Mouse (Mus musculus) embryonic facial prominence, embryonic 13.5 days (tissue): ENCODE results near the gene 2810408A11Rik. TPM values are rescaled to one million over a fixed set of nuclear protein-coding genes. Genes with fewer than 3 reads are reported as not detected.

ENCODE experiments used
- ATAC-seq: fragments of 200-750 bp; cut with Nextera tagmentation; 2 replicates; pipeline ENCODE4 v1.8.0; 2017; ENCODE audit warnings: low read depth; ENCODE audit not compliant: insufficient number of reproducible peaks, insufficient read depth, low FRiP score, low TSS enrichment
- H3K27ac ChIP-seq: fragments of 300-500 bp; sonication (generic); 2 replicates; pipeline ENCODE4 v1.5.1; 2015; ENCODE audit warnings: moderate library complexity, mild to moderate bottlenecking, inconsistent platforms
- H3K27me3 ChIP-seq: fragments of 300-500 bp; sonication (generic); 2 replicates; pipeline ENCODE4 v1.6.1; 2015; ENCODE audit warnings: mild to moderate bottlenecking, inconsistent platforms
- H3K36me3 ChIP-seq: fragments of 300-500 bp; sonication (generic); 2 replicates; pipeline ENCODE4 v1.6.1; 2015; ENCODE audit warnings: mild to moderate bottlenecking, inconsistent platforms
- H3K4me1 ChIP-seq: fragments of 300-500 bp; sonication (generic); 2 replicates; pipeline ENCODE4 v1.6.1; 2015; ENCODE audit warnings: inconsistent platforms
- H3K4me2 ChIP-seq: fragments of 300-500 bp; sonication (generic); 2 replicates; pipeline ENCODE4 v1.6.1; 2015; ENCODE audit warnings: moderate library complexity, mild to moderate bottlenecking, inconsistent platforms
- H3K4me3 ChIP-seq: fragments of 300-500 bp; sonication (generic); 2 replicates; pipeline ENCODE4 v1.5.1; 2015; ENCODE audit warnings: mild to moderate bottlenecking, inconsistent platforms
- H3K9ac ChIP-seq: fragments of 300-500 bp; sonication (generic); 2 replicates; pipeline ENCODE4 v1.6.1; 2015; ENCODE audit warnings: mild to moderate bottlenecking, inconsistent platforms
- H3K9me3 ChIP-seq: fragments of 300-500 bp; sonication (generic); 2 replicates; pipeline ENCODE4 v1.6.1; 2016; ENCODE audit warnings: inconsistent platforms
- WGBS: fragments of 180-500 bp; shearing (Covaris S2); methylation state at CpG from one replicate; pipeline ENCODE4 v1.1.7; 2015; ENCODE audit warnings: mixed read lengths; 5-methylcytosine and 5-hydroxymethylcytosine counted together
- polyA plus RNA-seq: library from polyadenylated mRNA; unstranded; fragments of >200 nt; fragmentation: Nextera tagmentation; extraction: Ambion mirVana; gene quantifications from 2 replicates; pipeline ENCODE4 v1.2.1, GENCODE M21; 2015

2810408A11Rik gene
- polyA plus RNA-seq, 1 experiment from 2014 or later: 15.6 TPM

- H3K4me2 ChIP-seq: 0 out of 2 replicates have a peak overlapping the region, but pooled peaks have one; percentile 100
- H3K36me3 ChIP-seq: peaks cover 10% of the 10 kb centered on the region
- ATAC-seq: no peak
- peaks cover 37% of the 10 kb centered on the region for H3K4me1 ChIP-seq
- WGBS: 60% methylated on average over 5 of the region's 5 CpGs
- H3K9me3 ChIP-seq: no peaks in the 10 kb centered on the region
- peaks cover 20% of the 10 kb centered on the region for H3K27me3 ChIP-seq
- H3K9ac ChIP-seq: 0 out of 2 replicates have a peak overlapping the region, but pooled peaks have one; percentile 52
- no peak overlapping the region; the same call in 1 of the 2 replicates for H3K27ac ChIP-seq
- no peak overlapping the region for H3K4me3 ChIP-seq
These were observed 37.0 kb upstream of the 2810408A11Rik start for GRCm38 (mm10) chr11:69937834-69938233.

- Histone ChIP-seq H3K27ac (no peak overlapping the region; the same call in 1 of the 2 replicates), H3K9me3 (no peaks in the 10 kb centered on the region), H3K27me3 (peaks cover 20% of the 10 kb centered on the region), H3K36me3 (peaks cover 5% of the 10 kb centered on the region), H3K4me1 (peaks cover 37% of the 10 kb centered on the region), H3K9ac (peak overlapping the region; percentile 52), H3K4me3 (0 out of 2 replicates have a peak overlapping the region, but pooled peaks have one; percentile 58), H3K4me2 (peak overlapping the region; percentile 100)
- no peak for ATAC-seq
- 18% methylated on average over 4 of the region's 4 CpGs for WGBS
These were observed 36.6 kb upstream of the 2810408A11Rik start for GRCm38 (mm10) chr11:69937385-69937784.

GRCm38 (mm10) chr11:69936714-69937347, 36.0 kb upstream of the 2810408A11Rik start:
- H3K9ac ChIP-seq: peak overlapping the region; percentile 52
- 40% methylated on average over 9 of the region's 9 CpGs for WGBS
- ATAC-seq: no peak

GRCm38 (mm10) chr11:69936156-69936555, 35.4 kb upstream of the 2810408A11Rik start:
- Histone ChIP-seq H3K9me3 (no peaks in the 10 kb centered on the region), H3K4me3 (peak overlapping the region; percentile 58), H3K27ac (no peak overlapping the region), H3K36me3 (no peaks in the 10 kb centered on the region), H3K9ac (peak overlapping the region; percentile 80), H3K27me3 (peaks cover 20% of the 10 kb centered on the region), H3K4me1 (peaks cover 37% of the 10 kb centered on the region), H3K4me2 (peak overlapping the region; percentile 100)
- 3% methylated on average over 30 of the region's 30 CpGs for WGBS
- no peak for ATAC-seq

More at GRCm38 (mm10) chr11:69936714-69937347, 36.0 kb upstream of the 2810408A11Rik start:
- Histone ChIP-seq H3K4me3 (peak overlapping the region; percentile 58), H3K4me1 (peaks cover 37% of the 10 kb centered on the region), H3K4me2 (peak overlapping the region; percentile 100), H3K36me3 (no peaks in the 10 kb centered on the region), H3K9me3 (no peaks in the 10 kb centered on the region), H3K27ac (no peak overlapping the region), H3K27me3 (peaks cover 20% of the 10 kb centered on the region)

GRCm38 (mm10) chr11:69935137-69935879, 34.5 kb upstream of the 2810408A11Rik start, which contains the start of gene Ybx2:
Ybx2 (plus strand) TSS chr11:69935796.
- Histone ChIP-seq H3K4me3 (peak within 1 kb of the TSS; percentile 58), H3K9me3 (no peaks in the 10 kb centered on the region), H3K4me1 (peaks cover 37% of the 10 kb centered on the region), H3K4me2 (peak within 1 kb of the TSS; percentile 100), H3K27me3 (peaks cover 20% of the 10 kb centered on the region), H3K36me3 (no peaks in the 10 kb centered on the region), H3K9ac (peak within 1 kb of the TSS; percentile 80), H3K27ac (no peak within 1 kb of the TSS; the same call in 1 of the 2 replicates)
- peak; percentile 83 for ATAC-seq
- 2% methylated on average over 55 of the region's 62 CpGs for WGBS

- Histone ChIP-seq H3K9me3 (no peaks in the 10 kb centered on the region), H3K27ac (no peak overlapping the region), H3K4me1 (peaks cover 37% of the 10 kb centered on the region), H3K4me2 (peak overlapping the region; percentile 56), H3K9ac (no peak overlapping the region), H3K36me3 (no peaks in the 10 kb centered on the region), H3K4me3 (peak overlapping the region; percentile 58; the same call in 1 of the 2 replicates), H3K27me3 (peaks cover 20% of the 10 kb centered on the region)
- WGBS: 16% methylated on average over 6 of the region's 6 CpGs
- ATAC-seq: no peak
These were observed 33.9 kb upstream of the 2810408A11Rik start for GRCm38 (mm10) chr11:69934681-69935080.

- under 1% methylated on average over 18 of the region's 18 CpGs for WGBS
- H3K4me1 ChIP-seq: peaks cover 37% of the 10 kb centered on the region
- H3K4me3 ChIP-seq: peak overlapping the region; percentile 27
- ATAC-seq: 0 out of 2 replicates have a peak, but pooled peaks have one; percentile 57
- H3K27me3 ChIP-seq: peaks cover 20% of the 10 kb centered on the region
- no peaks in the 10 kb centered on the region for H3K36me3 ChIP-seq
- no peaks in the 10 kb centered on the region for H3K9me3 ChIP-seq
- no peak overlapping the region for H3K27ac ChIP-seq
- peak overlapping the region; percentile 61; the same call in 1 of the 2 replicates for H3K9ac ChIP-seq
- peak overlapping the region; percentile 56 for H3K4me2 ChIP-seq
These were observed 33.4 kb upstream of the 2810408A11Rik start for GRCm38 (mm10) chr11:69934169-69934568.

- no peak overlapping the region for H3K4me2 ChIP-seq
- no peak for ATAC-seq
- H3K27ac ChIP-seq: no peak overlapping the region
- H3K4me3 ChIP-seq: no peak overlapping the region
- no peaks in the 10 kb centered on the region for H3K36me3 ChIP-seq
- H3K9me3 ChIP-seq: no peaks in the 10 kb centered on the region
- H3K9ac ChIP-seq: no peak overlapping the region
- WGBS: 70% methylated on average over 4 of the region's 4 CpGs
- peaks cover 16% of the 10 kb centered on the region for H3K27me3 ChIP-seq
- peaks cover 30% of the 10 kb centered on the region for H3K4me1 ChIP-seq
These were observed 32.3 kb upstream of the 2810408A11Rik start for GRCm38 (mm10) chr11:69933066-69933465.

GRCm38 (mm10) chr11:69932254-69932653, 31.5 kb upstream of the 2810408A11Rik start:
- no peak overlapping the region for H3K4me3 ChIP-seq
- H3K36me3 ChIP-seq: no peaks in the 10 kb centered on the region
- H3K9ac ChIP-seq: no peak overlapping the region
- no peak overlapping the region for H3K27ac ChIP-seq
- no peak overlapping the region for H3K4me2 ChIP-seq
- no peak for ATAC-seq
- WGBS: 36% methylated on average over 3 of the region's 3 CpGs
- peaks cover 12% of the 10 kb centered on the region; the same call in 1 of the 2 replicates for H3K27me3 ChIP-seq
- peaks cover 22% of the 10 kb centered on the region for H3K4me1 ChIP-seq
- H3K9me3 ChIP-seq: no peaks in the 10 kb centered on the region

GRCm38 (mm10) chr11:69931769-69932168, 31.0 kb upstream of the 2810408A11Rik start:
- Histone ChIP-seq H3K36me3 (no peaks in the 10 kb centered on the region), H3K4me3 (no peak overlapping the region), H3K4me2 (no peak overlapping the region), H3K4me1 (peaks cover 17% of the 10 kb centered on the region), H3K9ac (no peak overlapping the region), H3K27ac (no peak overlapping the region), H3K9me3 (no peaks in the 10 kb centered on the region), H3K27me3 (peaks cover 7% of the 10 kb centered on the region; the same call in 1 of the 2 replicates)
- no peak for ATAC-seq
- WGBS: 70% methylated on average over 8 of the region's 8 CpGs

GRCm38 (mm10) chr11:69930967-69931537, 30.3 kb upstream of the 2810408A11Rik start:
- Histone ChIP-seq H3K4me2 (no peak overlapping the region), H3K9me3 (no peaks in the 10 kb centered on the region), H3K27me3 (no peaks in the 10 kb centered on the region), H3K27ac (no peak overlapping the region), H3K9ac (no peak overlapping the region), H3K4me1 (peaks cover 10% of the 10 kb centered on the region), H3K4me3 (no peak overlapping the region), H3K36me3 (no peaks in the 10 kb centered on the region)
- no peak for ATAC-seq
- WGBS: 67% methylated on average over 3 of the region's 3 CpGs
